Mouse (Mus musculus) cerebellum, adult 8-10 months (tissue): ENCODE data around the gene 4930572O03Rik.
"Not testable (repeated sequence)": the region's sequence is repeated elsewhere in the genome, so short reads cannot be mapped to it uniquely, and the experiment has no call there.

Source experiments
- DNase-seq: peaks from one replicate; pipeline ENCODE4 v3.0.0; 2022

Gene 4930572O03Rik

GRCm38 (mm10) chr5:15616195-15616594 lies 40.7 kb downstream of the 4930572O03Rik start:
- not testable (repeated sequence) for DNase-seq

GRCm38 (mm10) chr5:15610695-15611094 lies 46.2 kb downstream of the 4930572O03Rik start:
- DNase-seq, result not testable (repeated sequence)

DNA sequence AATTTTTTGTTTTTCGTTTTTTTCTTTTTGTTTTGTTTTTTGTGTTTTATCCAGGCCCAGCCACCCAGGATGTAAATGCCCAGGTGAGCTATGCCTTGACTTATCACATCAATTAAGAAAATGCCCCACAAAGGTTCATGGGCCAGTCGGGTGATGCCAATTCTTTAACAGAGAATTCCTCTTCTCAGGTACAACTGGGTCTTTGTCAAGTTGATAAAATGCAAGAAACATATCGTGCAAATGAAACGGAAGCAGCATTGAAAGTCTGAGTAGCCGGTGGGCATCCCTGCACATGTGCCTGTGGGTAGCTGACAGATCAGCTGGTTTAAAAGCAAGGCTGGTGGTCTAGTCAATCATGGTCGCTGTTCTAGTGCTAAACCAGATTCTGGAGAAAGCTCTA lies 50.2 kb downstream of the 4930572O03Rik start:
- DNase-seq, result not testable (repeated sequence)

- DNase-seq, result not testable (repeated sequence)
Measured at GRCm38 (mm10) chr5:15603585-15603984, 53.3 kb downstream of the 4930572O03Rik start.

GRCm38 (mm10) chr5:15603008-15603407 lies 53.9 kb downstream of the 4930572O03Rik start:
- not testable (repeated sequence) for DNase-seq

DNA sequence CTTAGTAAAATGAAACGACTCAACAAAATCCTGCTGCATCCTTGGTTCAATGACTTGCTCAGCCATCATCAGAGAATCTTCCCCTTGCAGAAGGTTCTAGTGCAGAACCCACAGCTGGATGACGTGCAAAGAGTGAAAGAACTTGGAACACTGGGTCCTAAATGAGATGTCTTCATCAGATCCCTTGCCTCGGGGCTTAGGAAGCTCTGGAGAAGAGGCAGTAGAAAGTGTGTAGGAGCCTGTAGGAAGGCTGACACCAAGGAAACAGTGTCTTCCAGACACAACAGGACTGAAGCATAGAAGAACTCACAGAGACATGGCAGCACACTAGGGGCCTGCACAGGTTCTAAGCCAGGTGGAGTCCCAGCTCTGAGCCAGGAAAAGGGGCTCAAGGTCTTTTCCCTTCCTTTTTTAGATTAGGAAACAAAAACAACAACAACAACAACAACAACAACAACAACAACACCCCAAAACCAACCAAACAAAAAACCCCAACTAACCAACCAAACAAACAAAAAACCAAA lies 54.4 kb downstream of the 4930572O03Rik start:
- not testable (repeated sequence) for DNase-seq
